Mouse (Mus musculus) liver, embryonic 13.5 days (tissue): Measurements from ENCODE around the gene Tuba4a. TPM values are rescaled to one million over a fixed set of nuclear protein-coding genes. Genes with fewer than 3 reads are reported as not detected.
A peak's percentile ranks its signal among the peaks of the same experiment; 100 is the strongest.

Experiments used
- ATAC-seq: fragments of 200-750 bp; cut with Nextera tagmentation; 2 replicates; pipeline ENCODE4 v1.8.0; 2017; ENCODE audit warnings: low read depth, mild to moderate bottlenecking, moderate number of reproducible peaks, moderate library complexity
- DNase-seq: peaks from one replicate; pipeline ENCODE4 v3.0.0; 2022
- H3K27ac ChIP-seq: fragments of 300-500 bp; sonication (generic); 2 replicates; pipeline ENCODE4 v1.5.1; 2015; ENCODE audit warnings: moderate library complexity, mild to moderate bottlenecking, inconsistent platforms
- H3K27me3 ChIP-seq: fragments of 300-500 bp; sonication (generic); 2 replicates; pipeline ENCODE4 v1.6.1; 2015; ENCODE audit warnings: mild to moderate bottlenecking, inconsistent platforms
- H3K36me3 ChIP-seq: fragments of 300-500 bp; sonication (generic); 2 replicates; pipeline ENCODE4 v1.6.1; 2015; ENCODE audit warnings: mild to moderate bottlenecking, inconsistent platforms
- H3K4me1 ChIP-seq: fragments of 300-500 bp; sonication (generic); replicated peaks from 2 replicates; pipeline ENCODE4 v1.6.1; 2015; ENCODE audit warnings: inconsistent platforms
- H3K4me2 ChIP-seq: fragments of 300-500 bp; sonication (generic); 2 replicates; pipeline ENCODE4 v1.6.1; 2015; ENCODE audit warnings: inconsistent platforms, mild to moderate bottlenecking, moderate library complexity
- H3K4me3 ChIP-seq: fragments of 300-500 bp; sonication (generic); replicated peaks from 2 replicates; pipeline ENCODE4 v1.5.1; 2015; ENCODE audit warnings: mild to moderate bottlenecking, inconsistent platforms
- H3K9ac ChIP-seq: fragments of 300-500 bp; sonication (generic); 2 replicates; pipeline ENCODE4 v1.6.1; 2015; ENCODE audit warnings: mild to moderate bottlenecking, inconsistent platforms
- H3K9me3 ChIP-seq: fragments of 300-500 bp; sonication (generic); replicated peaks from 2 replicates; pipeline ENCODE4 v1.6.1; 2016; ENCODE audit warnings: inconsistent platforms
- WGBS: fragments of 180-500 bp; shearing (Covaris S2); methylation state at CpG from one replicate; pipeline ENCODE4 v1.1.7; 2015; ENCODE audit not compliant: insufficient replicate concordance; 5-methylcytosine and 5-hydroxymethylcytosine counted together
- polyA plus RNA-seq: library from polyadenylated mRNA; unstranded; fragments of >200 nt; fragmentation: Nextera tagmentation; extraction: Ambion mirVana; gene quantifications from 2 replicates; pipeline ENCODE4 v1.2.1, GENCODE M21; 2015

The Tuba4a gene
- polyA plus RNA-seq, 1 experiment from 2014 or later, result 456 TPM

- 20% methylated on average over 34 of the region's 34 CpGs for WGBS
- ATAC-seq (no peak), DNase-seq (peak; percentile 36)
- Histone ChIP-seq H3K4me2 (peak overlapping the region; percentile 99), H3K36me3 (peaks cover 24% of the 10 kb centered on the region), H3K27ac (peak overlapping the region; percentile 96; the same call in 1 of the 2 replicates), H3K4me3 (peak overlapping the region; percentile 91), H3K27me3 (no peaks in the 10 kb centered on the region), H3K9me3 (no peaks in the 10 kb centered on the region), H3K9ac (peak overlapping the region; percentile 96), H3K4me1 (peaks cover 60% of the 10 kb centered on the region)
These were observed 10.5 kb downstream of the Tuba4a start for GRCm38 (mm10) chr1:75208967-75209678.

GRCm38 (mm10) chr1:75201236-75201635 is 18.4 kb downstream of the Tuba4a start:
- ATAC-seq (no peak), DNase-seq (no peak)
- no peaks in the 10 kb centered on the region for H3K9me3 ChIP-seq
- no peaks in the 10 kb centered on the region for H3K4me1 ChIP-seq
- no peak overlapping the region for H3K27ac ChIP-seq
- H3K4me3 ChIP-seq, result no peak overlapping the region
- no peak overlapping the region for H3K4me2 ChIP-seq
- H3K36me3 ChIP-seq, result peaks cover 30% of the 10 kb centered on the region
- H3K27me3 ChIP-seq, result no peaks in the 10 kb centered on the region
- H3K9ac ChIP-seq, result no peak overlapping the region
- WGBS, result 75% methylated on average over 1 of the region's 1 CpGs

GRCm38 (mm10) chr1:75192452-75192851 is 27.2 kb downstream of the Tuba4a start:
- Histone ChIP-seq H3K27me3 (no peaks in the 10 kb centered on the region), H3K4me1 (peaks cover 51% of the 10 kb centered on the region), H3K27ac (peak overlapping the region; percentile 97), H3K4me2 (peak overlapping the region; percentile 94), H3K9ac (peak overlapping the region; percentile 86), H3K9me3 (no peaks in the 10 kb centered on the region), H3K36me3 (peaks cover 50% of the 10 kb centered on the region), H3K4me3 (peak overlapping the region; percentile 87)
- DNase-seq (peak; percentile 55), ATAC-seq (peak; percentile 30; the same call in 1 of the 2 replicates)
- WGBS, result under 1% methylated on average over 19 of the region's 19 CpGs

GRCm38 (mm10) chr1:75191622-75192402 is 27.9 kb downstream of the Tuba4a start, which contains the start of the genes Ankzf1 and Atg9a:
Ankzf1 (plus strand) TSS chr1:75192151.
Atg9a (minus strand) TSS chr1:75192196.
- no peaks in the 10 kb centered on the region for H3K27me3 ChIP-seq
- peaks cover 55% of the 10 kb centered on the region for H3K36me3 ChIP-seq
- peak within 1 kb of the TSS; percentile 97 for H3K9ac ChIP-seq
- 1% methylated on average over 56 of the region's 56 CpGs for WGBS
- DNase-seq (peak; percentile 98), ATAC-seq (peak; percentile 98)
- H3K4me3 ChIP-seq, result peak within 1 kb of the TSS; percentile 87
- H3K9me3 ChIP-seq, result no peaks in the 10 kb centered on the region
- peaks cover 51% of the 10 kb centered on the region for H3K4me1 ChIP-seq
- peak within 1 kb of the TSS; percentile 97 for H3K27ac ChIP-seq
- peak within 1 kb of the TSS; percentile 94 for H3K4me2 ChIP-seq

- no peak; the same call in 1 of the 2 replicates for ATAC-seq
- H3K36me3 ChIP-seq, result peaks cover 55% of the 10 kb centered on the region
- WGBS, result 43% methylated on average over 5 of the region's 5 CpGs
- DNase-seq, result no peak
- peak overlapping the region; percentile 87 for H3K4me3 ChIP-seq
- H3K9me3 ChIP-seq, result no peaks in the 10 kb centered on the region
- H3K4me1 ChIP-seq, result peaks cover 51% of the 10 kb centered on the region
- H3K9ac ChIP-seq, result peak overlapping the region; percentile 97
- no peaks in the 10 kb centered on the region for H3K27me3 ChIP-seq
- H3K27ac ChIP-seq, result peak overlapping the region; percentile 97
- H3K4me2 ChIP-seq, result peak overlapping the region; percentile 88
These were observed 28.4 kb downstream of the Tuba4a start for GRCm38 (mm10) chr1:75191258-75191621.

- peak; percentile 34 for DNase-seq
- peak overlapping the region; percentile 87 for H3K4me3 ChIP-seq
- H3K9me3 ChIP-seq, result no peaks in the 10 kb centered on the region
- peak overlapping the region; percentile 97 for H3K9ac ChIP-seq
- no peaks in the 10 kb centered on the region for H3K27me3 ChIP-seq
- no peak for ATAC-seq
- H3K27ac ChIP-seq, result peak overlapping the region; percentile 97
- peaks cover 51% of the 10 kb centered on the region for H3K4me1 ChIP-seq
- H3K4me2 ChIP-seq, result peak overlapping the region; percentile 88
- 38% methylated on average over 2 of the region's 2 CpGs for WGBS
- H3K36me3 ChIP-seq, result peaks cover 55% of the 10 kb centered on the region
These were observed 29.1 kb downstream of the Tuba4a start for GRCm38 (mm10) chr1:75190577-75190976.

- DNase-seq, result no peak
- no peaks in the 10 kb centered on the region for H3K27me3 ChIP-seq
- no peaks in the 10 kb centered on the region for H3K9me3 ChIP-seq
- peaks cover 72% of the 10 kb centered on the region for H3K36me3 ChIP-seq
- peak overlapping the region; percentile 30; the same call in 1 of the 2 replicates for H3K27ac ChIP-seq
- WGBS, result 27% methylated on average over 2 of the region's 2 CpGs
- no peak for ATAC-seq
- no peak overlapping the region for H3K4me2 ChIP-seq
- no peak overlapping the region for H3K9ac ChIP-seq
- no peak overlapping the region for H3K4me3 ChIP-seq
- H3K4me1 ChIP-seq, result peaks cover 42% of the 10 kb centered on the region
These were observed 31.7 kb downstream of the Tuba4a start for GRCm38 (mm10) chr1:75187914-75188483.

GRCm38 (mm10) chr1:75187126-75187525 is 32.5 kb downstream of the Tuba4a start:
- Histone ChIP-seq H3K9ac (no peak overlapping the region), H3K4me2 (no peak overlapping the region), H3K4me1 (peaks cover 40% of the 10 kb centered on the region), H3K4me3 (no peak overlapping the region), H3K27ac (no peak overlapping the region), H3K9me3 (0 out of 2 replicates have a peak, but pooled peaks cover 4% of the 10 kb centered on the region), H3K36me3 (peaks cover 81% of the 10 kb centered on the region), H3K27me3 (no peaks in the 10 kb centered on the region)
- ATAC-seq (no peak), DNase-seq (no peak)

GRCm38 (mm10) chr1:75185495-75185894 is 34.2 kb downstream of the Tuba4a start:
- no peak for ATAC-seq
- H3K36me3 ChIP-seq, result peaks cover 94% of the 10 kb centered on the region
- WGBS, result 86% methylated on average over 11 of the region's 11 CpGs

GRCm38 (mm10) chr1:75182160-75182559 is 37.5 kb downstream of the Tuba4a start:
- Histone ChIP-seq H3K4me3 (no peak overlapping the region), H3K9ac (no peak overlapping the region), H3K4me1 (peaks cover 40% of the 10 kb centered on the region), H3K36me3 (peaks cover 76% of the 10 kb centered on the region), H3K27me3 (no peaks in the 10 kb centered on the region), H3K9me3 (0 out of 2 replicates have a peak, but pooled peaks cover 4% of the 10 kb centered on the region), H3K27ac (peak overlapping the region; percentile 100; the same call in 1 of the 2 replicates), H3K4me2 (no peak overlapping the region)
- ATAC-seq, result no peak
- 68% methylated on average over 4 of the region's 4 CpGs for WGBS
- no peak for DNase-seq

More at GRCm38 (mm10) chr1:75185495-75185894, 34.2 kb downstream of the Tuba4a start:
- no peak for DNase-seq
- Histone ChIP-seq H3K4me3 (no peak overlapping the region), H3K9me3 (0 out of 2 replicates have a peak, but pooled peaks cover 4% of the 10 kb centered on the region), H3K9ac (no peak overlapping the region), H3K4me1 (peaks cover 46% of the 10 kb centered on the region), H3K27ac (no peak overlapping the region), H3K27me3 (no peaks in the 10 kb centered on the region), H3K4me2 (no peak overlapping the region)

GRCm38 (mm10) chr1:75181377-75181870 is 38.2 kb downstream of the Tuba4a start:
- H3K36me3 ChIP-seq, result peaks cover 76% of the 10 kb centered on the region
- no peak for ATAC-seq
- peaks cover 48% of the 10 kb centered on the region for H3K4me1 ChIP-seq
- H3K9ac ChIP-seq, result peak overlapping the region; percentile 99; the same call in 1 of the 2 replicates
- H3K4me2 ChIP-seq, result peak overlapping the region; percentile 96; the same call in 1 of the 2 replicates
- no peak for DNase-seq
- peak overlapping the region; percentile 100 for H3K27ac ChIP-seq
- H3K4me3 ChIP-seq, result no peak overlapping the region
- no peaks in the 10 kb centered on the region for H3K27me3 ChIP-seq
- 83% methylated on average over 4 of the region's 4 CpGs for WGBS
- H3K9me3 ChIP-seq, result 0 out of 2 replicates have a peak, but pooled peaks cover 4% of the 10 kb centered on the region
